In genomic region chr2:85284626-85285025, GRCm38 (mm10) we compare ENCODE assay signal across 10 mouse cellular contexts. TPM values are rescaled to one million over a fixed set of nuclear protein-coding genes. Genes with fewer than 3 reads are reported as not detected.
DNase-seq lines count a peak whose midpoint lies in the region; ATAC-seq lines count a peak whose summit lies in the region.
"Had no signal": no experiment of that assay in that cellular context is flagged by ENCODE, and none has a peak within 500 bp of the region (broad histone marks: within the 10 kb centered on the region; RNA-seq: fewer than 3 reads in every experiment).

No protein-coding gene starts in this region.

- ATAC-seq in heart, embryonic 15.5 days (replicated peaks; ENCODE audit: insufficient number of reproducible peaks, insufficient read depth, low FRiP score, low read depth): no peak; the same call in 1 of the 2 replicates

- no peak overlapping the region for H3K4me3 ChIP-seq in heart, embryonic 15.5 days

- no peaks in the 10 kb centered on the region for H3K36me3 ChIP-seq in heart, embryonic 15.5 days

- 0 out of 2 replicates have a peak overlapping the region, but pooled peaks have one; percentile 10 for H3K4me2 ChIP-seq in heart, embryonic 15.5 days

- H3K9me3 ChIP-seq in heart, embryonic 15.5 days (replicated peaks): no peaks in the 10 kb centered on the region

- peak; percentile 94 for DNase-seq in brain, adult 2 months (ENCODE audit: low read depth, low spot score)
- DNase-seq in embryo, embryonic 10.5 days (ENCODE audit: low spot score): peak; percentile 28
- peak; percentile 76 to 82 for DNase-seq in layer of hippocampus, postnatal 36 days
- DNase-seq in retina, embryonic 14.5 days (ENCODE audit: low spot score): peak; percentile 34
- DNase-seq in thymus, postnatal 0 days (ENCODE audit: low spot score): no peak
- DNase-seq in kidney, postnatal 14 days: no peak
- DNase-seq in kidney, adult 18-20 months: no peak

- no peaks in the 10 kb centered on the region for H3K27me3 ChIP-seq in heart, embryonic 15.5 days

- H3K9ac ChIP-seq in heart, embryonic 15.5 days: no peak overlapping the region

- peaks cover 8% of the 10 kb centered on the region for H3K4me1 ChIP-seq in heart, embryonic 15.5 days (replicated peaks)

- peak overlapping the region; percentile 68 for H3K27ac ChIP-seq in heart, embryonic 15.5 days

- 15% methylated on average over 6 of the region's 6 CpGs for WGBS in heart, embryonic 15.5 days

RNA-seq across cellular contexts. Expression of gene Olfr987, which starts 54.5 kb away (rescaled TPM):
- polyA plus RNA-seq in heart, embryonic 15.5 days (2015; fragmentation: Nextera tagmentation; extraction: Ambion mirVana): not detected in 2 replicates
- total RNA-seq in layer of hippocampus, postnatal 36 days (2021): not detected
- polyA plus RNA-seq in thymus, postnatal 0 days (2015; fragmentation: Nextera tagmentation; extraction: Ambion mirVana): not detected in 2 replicates
- polyA plus RNA-seq: gonadal fat pad, adult 2 months; neural tube, embryonic 11.5 days had no signal

Comparison
In these comparisons a context has a peak if more than half of its experiments do, and no peak if none do; other contexts are left out.
1. DNase-seq: peak in brain, adult 2 months (single experiment), embryo, embryonic 10.5 days (single experiment), layer of hippocampus, postnatal 36 days (2 of 2) and retina, embryonic 14.5 days (single experiment); none in thymus, postnatal 0 days (single experiment), kidney, postnatal 14 days (single experiment) and kidney, adult 18-20 months (single experiment).